Mouse (Mus musculus) lung, postnatal 0 days (tissue): ENCODE data around the gene Prmt8.

Source experiments
- CTCF ChIP-seq: IDR thresholded peaks from 2 replicates; pipeline ENCODE4 v1.5.1; 2016; ENCODE audit warnings: antibody characterized with exemption, mild to moderate bottlenecking
- EP300 ChIP-seq: IDR thresholded peaks from 2 replicates; pipeline ENCODE4 v1.6.1; 2016; ENCODE audit warnings: antibody characterized with exemption, mild to moderate bottlenecking, control low read depth

GRCm38 (mm10) chr6:127739921-127740320 lies 29.4 kb downstream of the Prmt8 start:
- TF ChIP-seq CTCF: no peak
- no peak for TF ChIP-seq EP300
